ENCODE assay signal across 8 mouse cellular contexts in the genomic region with DNA sequence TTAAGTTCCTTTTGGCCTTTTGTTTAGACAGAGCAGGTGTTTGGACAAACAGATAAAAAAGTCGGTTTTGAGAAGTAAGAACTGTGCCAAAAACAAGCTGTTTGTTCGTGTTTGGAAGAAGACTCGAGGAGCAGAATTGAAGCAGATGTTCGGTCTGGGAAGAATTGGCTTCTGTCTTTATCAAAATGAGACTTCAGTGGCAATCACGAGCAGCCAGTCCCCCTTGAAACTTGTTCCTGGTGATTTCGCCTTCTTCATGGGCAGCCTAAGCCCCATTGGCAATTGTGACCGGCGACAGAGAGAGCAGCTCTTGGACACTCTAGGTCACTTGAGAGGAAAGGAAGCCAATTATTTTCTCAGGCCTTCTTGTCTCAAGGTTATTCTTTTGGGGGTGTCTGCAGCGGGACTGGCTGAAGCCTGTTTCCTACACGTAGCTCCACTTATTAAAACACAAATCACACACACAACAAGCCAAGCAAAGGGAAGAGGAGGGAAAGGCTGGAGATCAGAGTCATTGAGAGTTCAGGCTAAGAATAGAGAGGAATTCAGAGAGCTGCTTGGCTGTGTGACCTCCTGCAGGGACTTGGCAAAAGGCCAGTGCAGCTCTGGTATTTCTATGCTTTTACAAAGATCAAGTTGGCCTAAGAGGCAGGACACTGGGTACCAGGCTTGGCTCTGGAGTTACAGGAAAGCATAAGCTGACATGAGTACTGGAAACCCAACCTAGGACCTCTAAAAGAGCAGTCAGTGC. TPM values are rescaled to one million over a fixed set of nuclear protein-coding genes. Genes with fewer than 3 reads are reported as not detected.
A peak's percentile ranks its signal among the peaks of the same experiment; 100 is the strongest.
DNase-seq lines count a peak whose midpoint lies in the region; ATAC-seq lines count a peak whose summit lies in the region.

No protein-coding gene starts in this region.

- DNase-seq in left cerebral cortex, postnatal 4 days, result peak; percentile 87
- DNase-seq in left cerebral cortex, postnatal 25 days (ENCODE audit: low spot score in 2 of 2), result no peak
- DNase-seq in cerebellum, postnatal 10 days, result peak; percentile 80 to 86
- peak; percentile 69 for DNase-seq in heart, adult 8-10 months (ENCODE audit: low spot score)
- peak; percentile 88 to 89 for DNase-seq in kidney, adult 8-10 months
- peak; percentile 81 for DNase-seq in mesoderm, embryonic 11.5 days (ENCODE audit: low read depth, low spot score)

- intact Hi-C loops in left cerebral cortex, postnatal 4 days (cut with DNase I), result no loop called here
- intact Hi-C loops in left cerebral cortex, postnatal 25 days (cut with DNase I), result no loop called here

- no peak for ATAC-seq in megakaryocyte progenitor cell, adult 5-6 weeks (replicated peaks; ENCODE audit: poor library complexity)
- ATAC-seq in megakaryocyte, adult 5-6 weeks (ENCODE audit: poor library complexity, severe bottlenecking), result no peak

RNA-seq across cellular contexts. Expression of a gene that starts 50.3 kb away (rescaled TPM):
- total RNA-seq in left cerebral cortex, postnatal 4 days (2021), result under 1 TPM; 0.12 to 0.52 TPM
- total RNA-seq in left cerebral cortex, postnatal 25 days (2021), result under 1 TPM; 0.53 to 0.76 TPM
- total RNA-seq in heart, adult 8-10 months (2022), result 1 to 10 TPM in 1 of 4 experiments, under 1 TPM in 3; 0.53 to 1.0 (median 0.63) TPM
- total RNA-seq in megakaryocyte progenitor cell, adult 5-6 weeks (2015), result 0.07 and 0.68 TPM in 2 replicates
- 0.24 and 0.33 TPM in 2 replicates for total RNA-seq in megakaryocyte progenitor cell, adult 5-6 weeks (2017)
- total RNA-seq in megakaryocyte, adult 5-6 weeks (2015), result 14.7 and 18.1 TPM in 2 replicates
- 31.7 and 33.3 TPM in 2 replicates for total RNA-seq in megakaryocyte, adult 5-6 weeks (2017)

Comparison
In these comparisons a context has a peak if more than half of its experiments do, and no peak if none do; other contexts are left out.
1. DNase-seq: peak in left cerebral cortex, postnatal 4 days (single experiment), cerebellum, postnatal 10 days (2 of 2), heart, adult 8-10 months (single experiment), kidney, adult 8-10 months (2 of 2) and mesoderm, embryonic 11.5 days (single experiment); none in left cerebral cortex, postnatal 25 days (0 of 2).
2. RNA of a gene that starts 50.3 kb away (total RNA-seq): 14.7 to 33.3 TPM in megakaryocyte, adult 5-6 weeks; 0.53 to 0.76 TPM in left cerebral cortex, postnatal 25 days, 0.53 to 1.0 TPM in heart, adult 8-10 months, 0.12 to 0.52 TPM in left cerebral cortex, postnatal 4 days and 0.07 to 0.68 TPM in megakaryocyte progenitor cell, adult 5-6 weeks; every median in the first group is over 4 times any median in the second.